Mouse (Mus musculus) limb, embryonic 14.5 days (tissue): ENCODE data around the gene Gria1. TPM values are rescaled to one million over a fixed set of nuclear protein-coding genes. Genes with fewer than 3 reads are reported as not detected.

Experiments
- ATAC-seq: fragments of 200-750 bp; cut with Nextera tagmentation; 2 replicates; pipeline ENCODE4 v1.8.0; 2017; ENCODE audit warnings: low read depth, moderate number of reproducible peaks, moderate TSS enrichment; ENCODE audit not compliant: low FRiP score
- DNase-seq: peaks from one replicate; pipeline ENCODE4 v3.0.0-alpha.2; 2015; ENCODE audit warnings: low spot score
- H3K27ac ChIP-seq: fragments of 300-500 bp; sonication (generic); replicated peaks from 2 replicates; pipeline ENCODE4 v1.5.1; 2014; ENCODE audit warnings: low read depth, mild to moderate bottlenecking, low read length, moderate library complexity, mixed read lengths
- H3K27me3 ChIP-seq: fragments of 300-500 bp; sonication (generic); 2 replicates; pipeline ENCODE4 v1.6.1; 2014; ENCODE audit warnings: low read length, mixed read lengths; ENCODE audit not compliant: control insufficient read depth, insufficient read depth
- H3K36me3 ChIP-seq: fragments of 300-500 bp; sonication (generic); 2 replicates; pipeline ENCODE4 v1.6.1; 2014; ENCODE audit warnings: mild to moderate bottlenecking, low read length, moderate library complexity, mixed read lengths; ENCODE audit not compliant: control insufficient read depth, insufficient read depth
- H3K4me1 ChIP-seq: fragments of 300-500 bp; sonication (generic); 2 replicates; pipeline ENCODE4 v1.6.1; 2014; ENCODE audit warnings: antibody characterized with exemption, low read length, mixed read lengths; ENCODE audit not compliant: control insufficient read depth, insufficient read depth
- H3K4me2 ChIP-seq: fragments of 300-500 bp; sonication (generic); replicated peaks from 2 replicates; pipeline ENCODE4 v1.6.1; 2014; ENCODE audit warnings: low read depth, mild to moderate bottlenecking, low read length, moderate library complexity; ENCODE audit not compliant: severe bottlenecking
- H3K4me3 ChIP-seq: fragments of 300-500 bp; sonication (generic); replicated peaks from 2 replicates; pipeline ENCODE4 v1.5.1; 2014; ENCODE audit warnings: low read length
- H3K9ac ChIP-seq: fragments of 300-500 bp; sonication (generic); 2 replicates; pipeline ENCODE4 v1.6.1; 2014; ENCODE audit warnings: mild to moderate bottlenecking, low read depth, low read length, moderate library complexity; ENCODE audit not compliant: severe bottlenecking
- H3K9me3 ChIP-seq: fragments of 300-500 bp; sonication (generic); 2 replicates; pipeline ENCODE4 v1.6.1; 2016; ENCODE audit warnings: low read length; ENCODE audit not compliant: control insufficient read depth
- POLR2A ChIP-seq: fragments of 200-500 bp; IDR thresholded peaks from 2 replicates; pipeline ENCODE4 v1.8.0; 2012; ENCODE audit warnings: inconsistent platforms, mild to moderate bottlenecking, moderate library complexity, borderline replicate concordance; ENCODE audit not compliant: insufficient read depth, insufficient read length; ENCODE audit errors: extremely low read depth
- WGBS: fragments of 180-500 bp; shearing (Covaris S2); extraction: QIAGEN DNeasy Blood & Tissue Kit; methylation state at CpG from one replicate; pipeline ENCODE4 v1.1.7; 2014; 5-methylcytosine and 5-hydroxymethylcytosine counted together
- polyA plus RNA-seq, 2 experiments: library from polyadenylated mRNA; depleted of rRNA in 1 of 2; stranded (reverse) in 1 of 2; unstranded in 1 of 2; fragments of >200 nt; fragmentation: Nextera tagmentation in 1 of 2; extraction: Ambion mirVana in 1 of 2; gene quantifications; 2 replicates each; pipeline versions ENCODE4 v1.2.1 to v1.2.3; 2012 to 2014

The Gria1 gene
- polyA plus RNA-seq, 2 experiments, result 1.7 to 2.2 TPM

DNA sequence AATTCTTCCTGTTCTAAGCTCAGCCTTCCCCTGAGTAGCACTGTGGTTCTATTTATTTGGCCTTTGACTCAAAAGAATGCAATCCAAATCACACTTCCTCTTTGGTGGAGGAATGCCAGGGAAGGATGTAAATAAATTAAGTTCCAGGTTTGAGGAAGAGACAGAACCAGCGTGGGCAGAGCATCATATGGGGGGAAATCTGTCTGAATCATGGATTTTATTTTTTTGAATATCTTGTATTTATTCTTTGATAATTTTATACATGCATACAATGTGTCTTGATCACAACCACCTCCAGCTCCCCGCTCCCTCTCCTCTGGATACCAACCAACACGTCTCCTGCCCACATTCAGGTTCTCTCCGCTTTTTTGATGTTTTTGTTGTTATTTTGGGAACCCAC is 312.9 kb downstream of the Gria1 start:
- Histone ChIP-seq H3K27me3 (no peaks in the 10 kb centered on the region), H3K4me2 (no peak overlapping the region), H3K36me3 (no peaks in the 10 kb centered on the region), H3K9ac (no peak overlapping the region), H3K27ac (no peak overlapping the region), H3K9me3 (no peaks in the 10 kb centered on the region), H3K4me3 (no peak overlapping the region), H3K4me1 (no peaks in the 10 kb centered on the region)
- 76% methylated on average over 4 of the region's 4 CpGs for WGBS
- no peak for ATAC-seq
- DNase-seq, result no peak
- no peak for TF ChIP-seq POLR2A
